Mouse (Mus musculus): Measurements from ENCODE around the gene Kctd11. TPM values are rescaled to one million over a fixed set of nuclear protein-coding genes. Genes with fewer than 3 reads are reported as not detected.

Gene Kctd11
- total RNA-seq, 2 experiments from 2014 or later, result 1.2 to 1.4 TPM

- DNase-seq (ENCODE audit: low spot score in 2 of 2), result no peak
Measured at GRCm38 (mm10) chr11:69912716-69913530, 31.7 kb upstream of the Kctd11 start.

- no peak for DNase-seq (ENCODE audit: low spot score in 2 of 2)
Measured at GRCm38 (mm10) chr11:69911701-69912100, 30.5 kb upstream of the Kctd11 start.

GRCm38 (mm10) chr11:69910781-69911560 lies 29.8 kb upstream of the Kctd11 start:
- DNase-seq (ENCODE audit: low spot score in 2 of 2), result no peak

GRCm38 (mm10) chr11:69910177-69910576 lies 29.0 kb upstream of the Kctd11 start:
- DNase-seq (ENCODE audit: low spot score in 2 of 2), result no peak

- DNase-seq (ENCODE audit: low spot score in 2 of 2), result no peak
Measured at GRCm38 (mm10) chr11:69909174-69909573, 28.0 kb upstream of the Kctd11 start.

- DNase-seq (ENCODE audit: low spot score in 2 of 2), result no peak
Measured at GRCm38 (mm10) chr11:69908645-69909044, 27.4 kb upstream of the Kctd11 start.

- no peak for DNase-seq (ENCODE audit: low spot score in 2 of 2)
Measured at GRCm38 (mm10) chr11:69904311-69904710, 23.1 kb upstream of the Kctd11 start.

- no peak for DNase-seq (ENCODE audit: low spot score in 2 of 2)
Measured at GRCm38 (mm10) chr11:69902972-69903371, 21.8 kb upstream of the Kctd11 start.

- peak in 1 of 2 experiments; percentile 23 for DNase-seq (ENCODE audit: low spot score in 2 of 2)
Measured at GRCm38 (mm10) chr11:69901993-69902392, 20.8 kb upstream of the Kctd11 start.

- peak; percentile 93 to 97 for DNase-seq (ENCODE audit: low spot score in 2 of 2)
Measured at GRCm38 (mm10) chr11:69901406-69901846, 20.2 kb upstream of the Kctd11 start.

- DNase-seq (ENCODE audit: low spot score in 2 of 2), result peak; percentile 82 to 89
Measured at GRCm38 (mm10) chr11:69900471-69901405, 19.5 kb upstream of the Kctd11 start, which contains the start of the genes 2810408A11Rik and Neurl4. TSS of gene 2810408A11Rik (minus strand) at chr11:69900987. TSS of gene Neurl4 (plus strand) at chr11:69901072.

- no peak for DNase-seq (ENCODE audit: low spot score in 2 of 2)
Measured at GRCm38 (mm10) chr11:69899870-69900269, 18.7 kb upstream of the Kctd11 start.

GRCm38 (mm10) chr11:69895291-69895690 lies 14.1 kb upstream of the Kctd11 start, which contains the start of gene Acap1:
TSS of gene Acap1 (minus strand) at chr11:69895539.
- no peak for DNase-seq (ENCODE audit: low spot score in 2 of 2)

- no peak for DNase-seq (ENCODE audit: low spot score in 2 of 2)
Measured at GRCm38 (mm10) chr11:69894671-69895070, 13.5 kb upstream of the Kctd11 start.

GRCm38 (mm10) chr11:69891482-69891881 lies 10.3 kb upstream of the Kctd11 start:
- DNase-seq (ENCODE audit: low spot score in 2 of 2), result peak in 1 of 2 experiments; percentile 32

- DNase-seq (ENCODE audit: low spot score in 2 of 2), result no peak
Measured at GRCm38 (mm10) chr11:69886907-69887635, 5.9 kb upstream of the Kctd11 start.

- DNase-seq (ENCODE audit: low spot score in 2 of 2), result no peak
Measured at GRCm38 (mm10) chr11:69884663-69885062, 3.5 kb upstream of the Kctd11 start.

GRCm38 (mm10) chr11:69884240-69884639 lies 3.0 kb upstream of the Kctd11 start:
- no peak for DNase-seq (ENCODE audit: low spot score in 2 of 2)

- DNase-seq (ENCODE audit: low spot score in 2 of 2), result no peak
Measured at GRCm38 (mm10) chr11:69883527-69884151, 2.4 kb upstream of the Kctd11 start.

- DNase-seq (ENCODE audit: low spot score in 2 of 2), result no peak
Measured at GRCm38 (mm10) chr11:69883066-69883465, 1.9 kb upstream of the Kctd11 start.
